Mouse (Mus musculus) right cerebral cortex, postnatal 36 days (tissue): ENCODE data around the gene St7.

Source experiments
- DNase-seq, 2 experiments: peaks; one replicate each; pipeline ENCODE4 v3.0.0; 2022; ENCODE audit warnings: low spot score in 2 of 2, mixed read lengths in 1 of 2

The St7 gene

DNA sequence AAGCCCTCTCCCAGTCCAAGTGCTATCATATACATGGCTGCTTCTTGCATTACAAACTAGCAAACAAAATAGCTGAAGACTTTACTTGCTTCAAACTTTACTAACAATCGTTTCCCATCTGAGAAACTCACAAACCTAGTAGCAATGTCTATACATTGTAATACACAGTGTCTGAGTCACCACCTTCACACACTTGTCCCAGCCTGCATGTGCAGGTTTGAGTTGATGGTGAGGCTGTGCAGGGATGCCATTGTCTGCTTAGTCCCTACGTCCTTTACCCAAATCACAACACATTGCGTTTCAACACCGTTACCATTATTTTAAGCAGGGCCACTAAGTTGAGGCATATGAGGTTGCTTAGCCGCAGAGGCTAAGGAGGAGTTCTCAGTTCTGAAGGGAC, 26.7 kb downstream of the St7 start:
- no peak for DNase-seq

GRCm38 (mm10) chr6:17720022-17720421, 27.3 kb downstream of the St7 start:
- DNase-seq = no peak

DNA sequence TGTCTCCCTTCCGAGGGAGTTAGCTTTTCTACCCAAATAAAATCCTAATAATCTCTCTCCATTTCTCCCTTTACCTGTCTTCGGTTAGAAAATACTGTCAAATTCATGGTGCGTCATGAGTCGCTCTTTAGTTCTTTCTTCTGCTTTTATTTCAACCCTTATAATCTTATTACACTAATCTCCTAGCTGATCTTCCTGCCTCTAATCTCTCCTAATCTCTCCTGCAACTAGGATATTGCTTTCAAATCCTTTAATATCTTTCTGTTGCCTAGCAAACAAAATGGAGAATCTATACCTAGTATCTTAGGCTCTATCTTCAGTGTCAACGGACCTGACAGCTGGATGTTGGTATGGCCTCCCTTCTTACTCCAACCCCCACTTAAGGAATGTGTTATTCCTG, 29.0 kb downstream of the St7 start:
- no peak for DNase-seq

DNA sequence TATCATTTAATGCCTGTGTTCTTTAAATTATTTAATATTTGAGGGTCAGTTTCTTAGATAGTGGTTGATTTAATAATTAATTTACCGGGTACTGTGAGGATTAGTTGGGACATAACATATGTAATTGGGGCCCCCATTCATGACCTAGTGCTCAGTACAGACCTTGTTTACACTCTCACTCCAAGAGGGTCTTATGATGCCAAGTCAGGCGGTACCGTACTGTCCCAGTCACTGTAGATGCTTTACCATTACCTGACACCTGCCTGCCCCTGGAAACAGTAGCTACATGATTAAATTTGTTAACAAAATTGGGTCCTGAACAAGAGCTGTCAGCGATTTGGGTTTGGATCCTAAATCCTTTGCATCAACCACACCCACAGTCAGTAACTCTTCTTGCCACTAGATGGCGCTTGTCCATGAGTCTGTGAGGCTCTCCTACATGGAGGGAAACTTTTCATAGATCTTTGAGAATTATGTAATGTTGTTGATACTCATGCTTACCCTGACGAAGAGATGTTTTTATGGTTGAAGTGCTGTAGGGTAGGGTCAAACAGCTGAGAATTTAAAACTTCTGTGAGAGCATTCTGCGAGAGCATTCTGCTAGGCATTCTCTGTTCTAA, 33.2 kb downstream of the St7 start:
- DNase-seq = peak; percentile 37 to 49

GRCm38 (mm10) chr6:17727241-17727640, 34.5 kb downstream of the St7 start:
- DNase-seq = no peak

DNA sequence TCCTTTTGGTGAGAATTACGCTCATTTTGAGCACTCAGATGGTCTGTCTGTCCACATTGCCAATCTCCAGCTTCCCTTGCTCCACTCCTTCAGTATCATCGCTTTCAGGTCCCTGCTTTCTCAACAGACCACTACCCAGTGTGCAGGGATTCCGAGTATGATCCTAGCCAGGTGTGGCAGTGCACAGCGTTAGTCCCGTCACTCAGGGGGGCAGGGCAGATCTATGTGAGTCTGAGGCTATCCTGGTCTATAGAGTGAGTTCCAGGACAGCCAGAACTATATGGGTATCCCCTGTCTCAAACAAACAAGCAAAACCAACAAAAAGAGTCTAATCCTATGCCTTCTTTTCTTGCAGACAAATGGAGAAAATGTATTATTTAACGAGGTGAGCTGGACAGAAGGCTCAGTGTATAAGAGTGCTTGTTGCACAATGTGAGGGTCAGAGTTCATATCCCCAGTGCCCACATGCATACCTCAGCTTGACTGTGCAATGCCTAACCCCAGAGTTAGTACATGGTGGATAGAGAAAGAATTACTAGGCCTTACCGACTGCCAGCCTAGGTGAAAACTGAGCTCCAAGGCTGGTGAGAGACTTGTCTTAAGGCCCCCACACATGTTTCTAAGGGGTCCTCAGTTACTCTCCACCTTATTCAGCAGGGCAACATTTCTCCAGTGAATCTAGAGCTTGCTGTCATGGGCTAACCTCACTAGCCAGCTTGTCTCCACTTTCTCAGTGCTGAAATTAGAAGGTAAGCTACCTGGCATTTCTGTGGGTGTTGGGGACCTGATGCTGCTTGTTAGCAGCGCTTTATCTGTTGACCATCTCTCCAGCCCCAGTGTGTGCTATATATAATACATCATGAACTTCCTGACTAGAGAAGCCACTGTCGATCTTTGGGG, 35.4 kb downstream of the St7 start:
- no peak for DNase-seq

DNA sequence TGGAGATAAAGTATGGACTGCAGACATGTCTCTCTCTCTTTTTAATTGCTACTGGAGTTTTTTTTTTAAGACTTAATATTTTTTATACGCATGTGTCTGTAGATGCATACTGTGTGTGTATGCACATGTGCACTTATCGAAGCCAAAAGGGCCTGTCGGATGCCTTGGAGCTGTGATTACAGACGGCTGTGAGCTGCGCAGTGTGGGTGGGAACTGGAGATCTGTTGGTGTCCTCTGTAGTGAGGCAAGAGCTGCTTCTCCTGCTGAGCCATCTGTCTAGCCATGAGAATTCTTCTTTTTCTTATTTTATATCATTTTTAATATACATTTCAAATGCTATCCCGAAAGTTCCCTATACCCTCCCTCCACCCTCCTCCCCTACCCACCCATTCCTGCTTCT, 37.4 kb downstream of the St7 start:
- peak; percentile 59 to 69 for DNase-seq

- no peak for DNase-seq
These were observed 39.0 kb downstream of the St7 start for GRCm38 (mm10) chr6:17731694-17732093.

- DNase-seq = no peak
These were observed 41.2 kb downstream of the St7 start for GRCm38 (mm10) chr6:17733951-17734411.

DNA sequence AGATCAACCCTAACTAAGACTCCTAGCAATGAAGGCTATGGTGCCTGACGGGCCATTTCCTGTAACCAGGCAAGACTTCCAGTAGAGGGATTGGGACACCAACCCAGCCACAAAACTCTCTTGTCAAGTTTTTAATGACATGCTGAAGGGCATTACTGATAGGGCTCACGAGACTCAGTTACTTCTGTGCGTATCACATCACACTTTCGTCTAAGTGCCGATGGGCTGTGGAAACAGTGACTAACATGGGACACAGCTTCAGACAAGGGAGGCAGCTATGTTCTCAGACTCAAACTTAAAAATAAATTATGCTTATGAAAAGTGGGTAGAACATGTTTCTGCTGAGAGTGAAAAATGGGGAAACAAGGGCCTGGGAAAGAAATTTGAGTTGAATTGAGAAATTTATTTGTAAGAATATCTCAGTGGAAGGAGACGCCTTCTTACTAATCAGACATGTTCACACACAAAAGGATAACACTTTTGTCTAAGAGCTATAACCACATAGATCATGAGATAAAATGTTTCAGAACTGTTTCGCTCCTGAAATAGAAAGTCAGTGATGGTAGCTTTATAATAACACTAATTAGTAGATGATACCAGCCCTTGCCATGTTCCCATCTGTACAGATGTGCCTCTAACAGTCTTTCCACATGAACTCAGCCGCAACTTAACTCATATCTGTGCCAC, 44.7 kb downstream of the St7 start:
- no peak for DNase-seq

DNA sequence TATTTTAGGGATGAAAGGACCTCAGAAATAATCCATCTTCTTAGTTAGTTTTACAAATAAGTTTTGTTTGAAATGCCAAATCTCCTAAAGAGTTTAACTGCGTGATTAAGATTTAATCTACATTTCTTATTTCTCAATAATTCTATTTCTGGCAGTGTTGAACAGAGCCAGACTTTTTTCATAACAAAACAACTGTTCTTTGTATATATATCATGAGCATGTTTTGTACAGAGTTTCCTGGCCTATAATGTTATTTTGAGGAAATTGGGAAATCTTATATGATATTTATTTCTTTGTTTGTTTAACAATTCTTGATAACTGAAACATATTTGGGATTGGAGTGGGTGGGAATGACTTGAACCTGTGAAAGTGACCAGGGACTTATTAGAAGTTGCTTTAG, 47.4 kb downstream of the St7 start:
- no peak for DNase-seq

DNA sequence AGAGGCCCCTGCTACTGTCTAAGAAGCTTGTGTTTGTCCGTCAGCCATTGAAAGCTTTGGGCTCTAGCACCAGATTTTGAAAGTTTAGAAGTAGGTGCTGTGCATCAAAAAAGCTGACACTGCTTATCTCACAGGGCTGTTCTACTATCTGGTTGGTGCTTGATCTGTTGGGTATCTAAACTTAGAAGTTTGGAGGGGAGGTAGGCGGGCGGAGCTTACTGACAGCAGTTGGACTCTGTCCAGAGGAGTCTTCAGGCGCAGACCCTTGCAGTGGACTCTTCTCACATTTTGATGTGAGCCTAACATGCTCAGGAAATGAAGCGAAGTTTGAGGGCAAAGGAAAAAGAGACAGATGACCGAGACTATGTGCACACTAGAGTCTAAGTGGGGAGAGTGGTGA, 48.9 kb downstream of the St7 start:
- DNase-seq = no peak

- no peak for DNase-seq
These were observed 49.5 kb downstream of the St7 start for GRCm38 (mm10) chr6:17742209-17742608.

- no peak for DNase-seq
These were observed 50.6 kb downstream of the St7 start for GRCm38 (mm10) chr6:17743325-17743724.

- no peak for DNase-seq
These were observed 55.0 kb downstream of the St7 start for GRCm38 (mm10) chr6:17747724-17748123.

GRCm38 (mm10) chr6:17748866-17749582, 56.3 kb downstream of the St7 start:
- DNase-seq = peak; percentile 75 to 86

DNA sequence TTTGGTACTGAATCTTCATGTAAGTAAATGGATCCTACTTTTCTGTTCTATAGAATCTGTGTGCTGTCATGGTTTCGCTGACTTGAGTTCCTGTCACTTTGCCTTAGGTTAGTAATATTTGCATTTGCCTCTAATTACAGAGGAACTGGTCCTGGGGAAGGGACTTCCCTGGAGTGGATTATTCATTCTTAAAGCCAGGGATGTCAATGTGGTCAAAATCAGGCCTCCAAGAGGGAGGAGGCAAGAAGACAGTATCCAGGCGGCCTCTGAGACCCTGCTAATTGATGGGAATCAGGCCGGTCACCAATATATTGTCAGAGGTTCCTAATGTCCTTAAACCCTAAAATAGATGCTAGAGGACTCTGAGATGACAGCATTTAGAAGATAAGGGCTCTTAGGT, 56.9 kb downstream of the St7 start:
- DNase-seq = no peak

DNA sequence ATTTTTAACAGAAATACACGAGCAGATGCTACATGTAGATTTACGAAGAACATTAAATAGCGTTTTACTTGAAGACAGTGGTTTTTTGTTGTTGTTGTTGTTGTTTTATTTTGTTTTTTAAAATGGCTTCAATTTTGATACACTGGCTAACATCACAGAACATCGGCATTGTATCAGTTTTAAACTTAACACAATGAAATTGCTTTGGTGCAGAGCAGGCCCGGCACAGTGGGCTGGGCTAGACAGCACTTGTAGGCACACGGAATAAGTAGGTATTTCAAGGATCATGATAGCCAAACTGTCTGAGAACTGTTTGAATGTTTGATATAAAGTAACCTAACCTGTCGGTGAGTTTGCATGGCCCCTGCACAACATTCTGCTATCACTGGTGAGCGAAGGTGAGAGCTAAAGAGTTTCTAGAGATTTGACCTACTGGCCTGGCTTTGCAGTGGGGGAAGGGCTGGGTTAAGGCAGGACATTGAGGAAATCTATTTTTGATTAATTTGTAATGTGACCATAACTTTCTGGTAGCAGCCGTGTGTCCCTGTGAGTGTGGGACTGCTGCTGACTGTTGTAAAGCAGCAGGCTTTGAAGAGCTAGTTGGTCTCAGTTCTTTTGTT, 57.4 kb downstream of the St7 start:
- no peak for DNase-seq

DNA sequence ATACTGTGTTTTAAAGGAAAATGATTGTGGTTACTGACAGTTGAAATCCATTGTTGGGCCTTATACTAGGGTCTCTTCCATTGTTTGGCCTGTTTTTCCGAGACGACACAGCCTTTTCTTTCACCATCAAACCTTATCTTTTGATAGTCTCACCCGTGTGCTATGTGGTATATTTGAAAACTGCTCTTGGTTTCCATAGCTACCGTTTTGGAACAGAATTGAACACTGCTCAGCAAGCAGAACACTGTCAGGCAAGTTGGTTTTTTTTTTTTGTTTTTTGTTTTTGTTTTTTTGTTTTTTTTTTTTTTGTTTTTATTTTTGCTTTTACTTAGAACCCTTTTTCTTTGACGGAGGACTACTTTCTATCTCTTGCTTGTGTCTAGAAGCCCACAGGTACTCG, 58.2 kb downstream of the St7 start:
- no peak for DNase-seq

DNA sequence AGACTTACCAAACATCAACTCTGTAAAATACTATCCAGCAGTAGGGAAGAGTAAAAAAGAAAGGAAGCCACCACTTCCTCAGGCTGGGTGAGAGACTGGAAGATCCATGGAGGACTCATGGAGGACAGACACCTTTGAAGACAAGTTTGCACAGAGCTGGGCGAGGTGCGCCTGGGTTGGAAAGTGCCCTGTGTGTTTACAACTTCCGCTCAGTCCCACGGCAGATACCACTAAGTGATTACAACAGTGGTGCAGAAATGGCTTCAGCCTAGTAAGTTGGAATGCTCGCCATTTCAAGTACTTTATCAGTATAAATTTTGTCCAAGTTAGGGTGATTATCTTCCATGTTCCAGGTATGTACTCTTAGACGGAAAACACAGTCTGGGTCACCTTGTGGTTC, 63.2 kb downstream of the St7 start:
- DNase-seq = no peak

DNA sequence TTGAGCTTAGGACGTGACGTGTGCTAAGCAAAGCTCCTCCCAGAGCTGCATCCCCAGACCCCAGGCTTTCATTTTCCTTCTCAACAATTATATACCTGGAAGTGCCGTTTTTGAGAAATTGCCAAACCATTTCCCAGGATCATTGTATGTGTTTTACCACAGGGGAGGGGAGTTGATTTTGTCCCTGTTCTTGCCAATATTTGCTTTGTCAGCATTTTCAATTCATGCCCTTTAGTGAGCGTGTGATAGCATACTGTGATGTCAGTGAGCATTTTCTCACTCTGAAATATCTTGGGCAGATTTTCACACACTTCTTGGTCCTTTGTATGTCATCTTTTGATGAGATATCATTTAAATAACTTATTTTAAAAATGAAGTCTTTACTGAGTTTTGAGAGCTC, 65.8 kb downstream of the St7 start:
- no peak for DNase-seq
